Mouse (Mus musculus) heart, adult 2 months (tissue): Measurements from ENCODE around the gene Cep44.

ENCODE experiments used
- CTCF ChIP-seq: fragments of 200-600 bp; IDR thresholded peaks from 2 replicates; pipeline ENCODE4 v1.8.1; 2022; ENCODE audit warnings: antibody characterized with exemption, mild to moderate bottlenecking, moderate library complexity
- POLR2A ChIP-seq: fragments of 200-500 bp; IDR thresholded peaks from 2 replicates; pipeline ENCODE4 v1.6.1; 2011; ENCODE audit warnings: mild to moderate bottlenecking, low read depth, low read length, control low read depth; ENCODE audit not compliant: insufficient read depth

- no peak for TF ChIP-seq CTCF
- no peak for TF ChIP-seq POLR2A
These were observed 30.1 kb upstream of the Cep44 start for GRCm38 (mm10) chr8:56580918-56581317.
